Mouse (Mus musculus) kidney, embryonic 14.5 days (tissue): ENCODE results near the gene Tomm40l. TPM values are rescaled to one million over a fixed set of nuclear protein-coding genes. Genes with fewer than 3 reads are reported as not detected.

ENCODE experiments used
- ATAC-seq: fragments of 200-750 bp; cut with Nextera tagmentation; 2 replicates; pipeline ENCODE4 v1.8.0; 2017; ENCODE audit warnings: moderate number of reproducible peaks, mild to moderate bottlenecking, moderate TSS enrichment, moderate library complexity; ENCODE audit not compliant: low FRiP score, low TSS enrichment
- H3K27ac ChIP-seq: fragments of 300-500 bp; sonication (generic); 2 replicates; pipeline ENCODE4 v1.5.1; 2014; ENCODE audit warnings: low read depth, mild to moderate bottlenecking, low read length, moderate library complexity, mixed read lengths
- H3K27me3 ChIP-seq: fragments of 300-500 bp; sonication (generic); 2 replicates; pipeline ENCODE4 v1.6.1; 2014; ENCODE audit warnings: mild to moderate bottlenecking, low read length; ENCODE audit not compliant: control insufficient read depth, insufficient read depth
- H3K36me3 ChIP-seq: fragments of 300-500 bp; sonication (generic); 2 replicates; pipeline ENCODE4 v1.6.1; 2014; ENCODE audit warnings: low read length, mixed read lengths; ENCODE audit not compliant: control insufficient read depth, insufficient read depth
- H3K4me1 ChIP-seq: fragments of 300-500 bp; sonication (generic); 2 replicates; pipeline ENCODE4 v1.6.1; 2014; ENCODE audit warnings: low read length, mixed read lengths; ENCODE audit not compliant: control insufficient read depth, insufficient read depth
- H3K4me2 ChIP-seq: fragments of 300-500 bp; sonication (generic); replicated peaks from 2 replicates; pipeline ENCODE4 v1.6.1; 2014; ENCODE audit warnings: low read depth, mild to moderate bottlenecking, low read length
- H3K4me3 ChIP-seq: fragments of 300-500 bp; sonication (generic); 2 replicates; pipeline ENCODE4 v1.5.1; 2014; ENCODE audit warnings: mild to moderate bottlenecking, low read length
- H3K9ac ChIP-seq: fragments of 300-500 bp; sonication (generic); 2 replicates; pipeline ENCODE4 v1.6.1; 2014; ENCODE audit warnings: low read depth, mild to moderate bottlenecking, low read length, moderate library complexity
- H3K9me3 ChIP-seq: fragments of 300-500 bp; sonication (generic); 2 replicates; pipeline ENCODE4 v1.6.1; 2016; ENCODE audit warnings: low read length; ENCODE audit not compliant: control insufficient read depth
- WGBS: fragments of 180-500 bp; shearing (Covaris S2); extraction: QIAGEN DNeasy Blood & Tissue Kit; methylation state at CpG from one replicate; pipeline ENCODE4 v1.1.7; 2014; 5-methylcytosine and 5-hydroxymethylcytosine counted together
- polyA plus RNA-seq: library from polyadenylated mRNA; unstranded; fragments of >200 nt; fragmentation: Nextera tagmentation; extraction: Ambion mirVana; gene quantifications from 2 replicates; pipeline ENCODE4 v1.2.1, GENCODE M21; 2014

Tomm40l gene
- polyA plus RNA-seq, 1 experiment from 2014 or later = 36.4 TPM

DNA sequence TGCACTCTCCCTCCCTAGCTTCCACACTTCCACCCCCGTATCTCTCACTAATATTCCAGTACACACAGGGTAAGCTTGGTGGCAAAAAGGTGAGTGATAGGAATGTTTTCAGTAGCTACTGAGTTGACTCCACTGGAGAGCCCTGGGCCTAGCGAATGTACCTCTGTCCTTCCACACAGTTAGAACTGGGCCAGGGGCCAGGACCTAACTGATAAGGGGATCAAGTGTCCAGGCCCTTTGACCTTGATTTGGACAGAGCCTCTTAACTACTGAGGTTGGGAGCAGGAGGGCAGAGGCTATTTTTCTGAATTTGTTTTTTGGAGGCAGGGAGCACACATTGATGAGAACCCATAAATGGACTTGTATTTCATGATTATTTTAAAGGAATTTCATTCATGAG lies 1.5 kb upstream of the Tomm40l start:
- no peak for ATAC-seq
- no peak overlapping the region for H3K4me2 ChIP-seq
- WGBS = 83% methylated on average over 2 of the region's 2 CpGs
- H3K4me1 ChIP-seq = 0 out of 2 replicates have a peak, but pooled peaks cover 5% of the 10 kb centered on the region
- H3K9me3 ChIP-seq = no peaks in the 10 kb centered on the region
- no peaks in the 10 kb centered on the region for H3K27me3 ChIP-seq
- no peak overlapping the region for H3K4me3 ChIP-seq
- peaks cover 14% of the 10 kb centered on the region; the same call in 1 of the 2 replicates for H3K36me3 ChIP-seq
- H3K9ac ChIP-seq = no peak overlapping the region
- no peak overlapping the region for H3K27ac ChIP-seq

DNA sequence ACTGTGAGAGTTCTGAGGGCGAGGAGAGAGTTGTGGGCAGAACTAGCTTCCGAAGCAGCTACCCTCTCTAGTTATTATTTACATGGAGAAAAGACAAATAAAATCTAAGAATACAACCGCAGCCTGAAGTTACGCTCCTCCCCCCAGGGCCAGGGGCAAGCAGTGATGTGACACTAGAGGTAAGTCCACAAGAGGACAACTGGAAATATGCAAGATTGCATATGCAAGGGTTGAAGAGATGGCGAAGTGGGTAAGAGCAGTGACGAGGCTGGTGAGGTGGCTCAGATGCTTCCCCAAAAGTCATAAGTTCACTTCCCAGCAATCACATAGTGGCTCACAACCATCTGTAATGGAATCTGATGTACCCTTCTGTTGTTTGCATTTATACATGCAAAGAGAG lies 854 bp upstream of the Tomm40l start:
- no peaks in the 10 kb centered on the region for H3K9me3 ChIP-seq
- peak overlapping the region; percentile 49 for H3K4me3 ChIP-seq
- ATAC-seq = no peak
- peak overlapping the region; percentile 33 for H3K4me2 ChIP-seq
- H3K36me3 ChIP-seq = peaks cover 18% of the 10 kb centered on the region; the same call in 1 of the 2 replicates
- WGBS = 85% methylated on average over 6 of the region's 6 CpGs
- H3K9ac ChIP-seq = peak overlapping the region; percentile 51; the same call in 1 of the 2 replicates
- H3K27me3 ChIP-seq = no peaks in the 10 kb centered on the region
- H3K4me1 ChIP-seq = 0 out of 2 replicates have a peak, but pooled peaks cover 5% of the 10 kb centered on the region
- H3K27ac ChIP-seq = peak overlapping the region; percentile 88

DNA sequence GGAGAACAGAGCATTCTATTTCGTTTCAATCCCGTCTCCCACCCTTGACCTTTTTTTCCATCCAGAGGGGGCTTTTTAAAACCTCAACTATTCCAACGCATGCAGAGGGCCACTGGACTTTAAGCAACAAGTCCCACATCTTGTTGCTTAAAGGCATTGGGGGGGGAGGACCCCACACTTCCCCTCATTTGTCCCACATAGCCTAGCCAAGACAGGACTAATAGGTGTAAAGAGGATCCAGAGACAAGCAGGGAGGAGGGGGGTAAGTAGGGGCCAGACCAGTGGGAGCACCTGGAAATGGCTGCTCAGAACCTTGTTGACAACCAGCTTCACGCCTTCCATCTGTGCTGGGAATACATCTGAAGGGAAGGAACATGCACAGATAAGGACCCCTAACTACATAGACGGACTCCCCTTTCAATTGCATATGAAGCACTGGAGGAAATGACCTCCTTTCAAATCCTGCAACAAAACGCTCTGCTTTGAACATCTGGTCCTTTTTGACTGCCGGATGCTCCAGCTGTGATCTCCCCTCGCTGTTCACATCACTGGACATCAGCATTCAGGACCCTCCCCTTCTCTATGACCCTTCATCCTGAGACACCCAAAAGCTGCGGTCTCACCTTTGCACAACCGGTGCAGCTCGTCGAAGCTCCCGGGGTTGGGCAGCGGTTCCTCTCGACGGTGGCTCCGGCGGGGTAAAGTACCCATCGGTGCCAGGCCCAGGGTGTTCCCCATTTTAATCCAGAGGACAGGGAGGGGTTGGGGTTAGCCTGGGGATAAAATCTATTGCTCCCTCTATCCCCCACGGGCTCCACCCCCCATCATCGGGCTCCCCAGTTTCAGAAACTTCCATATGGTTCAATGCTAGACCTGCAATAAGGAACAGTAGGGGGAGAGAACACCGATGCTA lies 777 bp downstream of the Tomm40l start:
- Histone ChIP-seq H3K27ac (0 out of 2 replicates have a peak overlapping the region, but pooled peaks have one; percentile 3), H3K4me3 (peak overlapping the region; percentile 49), H3K36me3 (peaks cover 18% of the 10 kb centered on the region; the same call in 1 of the 2 replicates), H3K27me3 (no peaks in the 10 kb centered on the region), H3K9me3 (no peaks in the 10 kb centered on the region), H3K4me1 (0 out of 2 replicates have a peak, but pooled peaks cover 5% of the 10 kb centered on the region), H3K4me2 (peak overlapping the region; percentile 87), H3K9ac (peak overlapping the region; percentile 69; the same call in 1 of the 2 replicates)
- no peak; the same call in 1 of the 2 replicates for ATAC-seq
- WGBS = 7% methylated on average over 22 of the region's 22 CpGs

DNA sequence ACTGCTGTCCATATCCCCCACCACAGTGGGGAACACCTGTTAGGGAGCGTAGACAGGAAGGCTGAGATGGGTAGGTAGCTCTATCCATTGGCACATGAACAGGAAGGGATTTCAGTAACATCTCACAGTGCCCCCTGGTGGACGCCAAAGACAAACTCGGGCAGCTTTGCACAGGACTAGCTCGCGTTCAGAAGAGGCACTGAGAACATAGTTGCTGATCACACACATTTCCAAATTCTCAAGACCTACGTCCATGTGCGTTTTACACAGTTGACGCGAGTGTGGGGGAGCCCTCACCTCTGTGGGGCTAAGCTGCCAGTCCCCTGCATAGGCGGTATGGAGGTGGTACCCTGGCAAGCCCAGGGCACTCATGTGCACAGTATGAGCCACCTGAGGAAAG lies 1.4 kb downstream of the Tomm40l start:
- Histone ChIP-seq H3K27ac (no peak overlapping the region), H3K9ac (no peak overlapping the region)
- ATAC-seq = peak; percentile 28

DNA sequence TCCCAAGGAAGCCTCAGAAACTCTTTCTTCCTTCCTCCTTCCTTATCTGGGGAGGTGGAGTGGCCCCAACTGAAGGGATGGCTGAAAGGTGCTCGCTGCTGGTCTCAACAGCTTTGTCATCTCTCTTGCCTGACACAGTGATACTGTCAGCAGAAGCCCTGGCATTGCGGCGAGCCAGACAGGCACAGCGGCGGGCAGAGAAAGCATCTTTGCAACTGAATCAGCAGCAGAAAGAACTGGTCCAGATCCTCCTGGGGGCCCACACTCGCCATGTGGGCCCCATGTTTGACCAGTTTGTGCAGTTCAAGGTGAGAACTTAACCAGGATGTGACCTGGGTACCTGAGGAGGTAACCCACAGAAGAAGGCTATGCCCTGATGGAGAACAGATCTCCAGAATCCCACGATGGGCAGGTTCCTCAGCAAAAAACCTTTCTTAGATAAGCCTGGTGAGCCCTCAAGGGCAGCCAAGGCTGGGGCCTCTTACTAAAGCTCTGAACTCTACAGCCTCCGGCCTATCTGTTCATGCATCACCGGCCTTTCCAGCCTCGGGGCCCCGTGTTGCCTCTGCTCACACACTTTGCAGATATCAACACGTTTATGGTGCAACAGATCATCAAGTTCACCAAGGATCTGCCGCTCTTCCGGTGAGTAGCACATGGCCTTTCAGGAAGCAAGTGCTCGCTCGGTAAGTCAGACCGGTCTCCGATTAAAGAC lies 5.9 kb downstream of the Tomm40l start:
- H3K9ac ChIP-seq = no peak overlapping the region
- WGBS = 85% methylated on average over 18 of the region's 18 CpGs

More for the DNA sequence above, 1.4 kb downstream of the Tomm40l start:
- peak overlapping the region; percentile 3; the same call in 1 of the 2 replicates for H3K4me3 ChIP-seq
- H3K27me3 ChIP-seq = no peaks in the 10 kb centered on the region
- peak overlapping the region; percentile 87 for H3K4me2 ChIP-seq
- no peaks in the 10 kb centered on the region for H3K9me3 ChIP-seq
- H3K36me3 ChIP-seq = peaks cover 18% of the 10 kb centered on the region; the same call in 1 of the 2 replicates
- 0 out of 2 replicates have a peak, but pooled peaks cover 5% of the 10 kb centered on the region for H3K4me1 ChIP-seq
- 4% methylated on average over 10 of the region's 10 CpGs for WGBS

DNA sequence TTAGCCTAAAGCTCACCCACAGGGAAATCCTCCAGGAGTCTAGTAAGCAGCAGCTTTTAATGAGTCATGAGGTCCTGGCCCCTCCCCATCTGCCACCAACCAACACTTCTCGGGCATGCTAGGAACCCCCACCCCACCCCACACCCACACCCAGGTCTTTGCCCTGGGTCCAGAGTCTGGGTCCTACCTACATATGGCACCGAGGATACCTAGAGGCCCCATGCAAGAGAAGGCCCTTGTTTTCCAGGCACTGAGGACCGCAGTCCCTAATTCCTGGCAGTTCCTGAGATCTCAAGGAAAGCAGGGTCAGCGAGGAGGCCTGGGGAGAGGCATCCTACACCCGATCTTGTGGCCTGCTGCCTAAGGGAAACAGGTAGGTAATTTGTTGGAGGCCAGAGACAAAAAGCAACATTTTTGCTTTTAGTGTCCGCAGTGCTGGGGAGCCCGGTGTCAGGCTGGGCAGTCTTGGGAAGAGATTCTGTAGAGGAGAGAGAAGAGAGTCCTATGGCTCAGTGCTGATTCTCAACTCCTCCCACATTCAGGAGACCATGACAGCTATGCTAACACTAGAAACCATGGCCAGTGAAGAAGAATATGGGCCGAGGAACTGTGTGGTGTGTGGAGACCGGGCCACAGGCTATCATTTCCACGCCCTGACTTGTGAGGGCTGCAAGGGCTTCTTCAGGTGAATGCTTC lies 8.4 kb downstream of the Tomm40l start, which contains the start of gene Nr1i3:
Gene Nr1i3, plus strand, starts transcription at position 170 of the 696 bp plus-strand sequence.
- no peak within 1 kb of the TSS for H3K4me2 ChIP-seq
- H3K4me1 ChIP-seq = no peaks in the 10 kb centered on the region
- no peaks in the 10 kb centered on the region for H3K27me3 ChIP-seq
- no peak within 1 kb of the TSS for H3K4me3 ChIP-seq
- H3K27ac ChIP-seq = no peak within 1 kb of the TSS
- no peak within 1 kb of the TSS for H3K9ac ChIP-seq
- H3K9me3 ChIP-seq = no peaks in the 10 kb centered on the region
- 74% methylated on average over 10 of the region's 10 CpGs for WGBS
- ATAC-seq = 0 out of 2 replicates have a peak, but pooled peaks have one; percentile 28
- peaks cover 6% of the 10 kb centered on the region; the same call in 1 of the 2 replicates for H3K36me3 ChIP-seq

More for the DNA sequence above, 5.9 kb downstream of the Tomm40l start:
- Histone ChIP-seq H3K27me3 (no peaks in the 10 kb centered on the region), H3K4me2 (no peak overlapping the region), H3K36me3 (peaks cover 18% of the 10 kb centered on the region; the same call in 1 of the 2 replicates), H3K4me1 (0 out of 2 replicates have a peak, but pooled peaks cover 1% of the 10 kb centered on the region), H3K27ac (no peak overlapping the region), H3K4me3 (no peak overlapping the region), H3K9me3 (no peaks in the 10 kb centered on the region)
- ATAC-seq = no peak

DNA sequence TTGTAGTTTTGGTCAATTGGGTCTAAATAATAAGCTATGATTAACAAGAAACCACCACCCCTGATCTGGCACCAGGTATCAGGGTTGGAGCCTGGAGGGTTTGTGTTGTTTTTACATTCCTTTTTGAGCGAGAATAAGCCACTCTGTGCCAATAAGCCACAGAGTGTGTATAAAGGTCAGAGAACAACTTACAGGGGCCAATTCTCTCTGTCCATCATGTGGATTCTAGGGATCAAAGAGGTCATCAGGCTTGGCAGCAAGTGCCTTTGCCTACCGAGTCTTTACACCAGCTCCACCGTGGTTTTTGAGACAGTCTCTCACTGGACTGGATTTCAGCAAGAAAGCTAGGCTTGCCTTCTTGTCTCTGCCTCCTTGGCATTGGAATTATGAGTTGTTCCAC lies 9.5 kb downstream of the Tomm40l start:
- Histone ChIP-seq H3K9me3 (no peaks in the 10 kb centered on the region), H3K36me3 (no peaks in the 10 kb centered on the region), H3K4me1 (no peaks in the 10 kb centered on the region), H3K9ac (no peak overlapping the region), H3K27ac (no peak overlapping the region), H3K4me2 (no peak overlapping the region), H3K4me3 (no peak overlapping the region), H3K27me3 (no peaks in the 10 kb centered on the region)
- no peak for ATAC-seq
- WGBS = 57% methylated on average over 3 of the region's 3 CpGs

DNA sequence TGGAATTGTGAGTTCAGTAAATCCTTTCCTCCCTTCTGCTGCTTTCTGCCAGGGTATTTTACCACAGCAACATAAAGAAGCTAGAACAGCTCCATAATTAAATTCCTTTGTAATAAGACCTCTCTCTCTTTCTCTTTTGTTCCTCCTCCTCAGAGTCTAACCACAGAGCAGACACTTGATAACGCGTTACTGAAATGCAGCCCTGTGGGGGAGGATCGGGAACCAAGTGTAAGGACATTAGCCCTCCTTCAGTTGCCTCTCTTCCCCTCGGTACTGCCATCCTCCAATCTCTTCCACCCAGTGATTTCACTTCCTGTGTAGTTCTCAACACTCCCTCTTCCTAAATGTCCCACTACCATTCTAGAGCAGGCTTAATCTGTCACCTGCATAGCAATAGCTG lies 12.9 kb downstream of the Tomm40l start:
- Histone ChIP-seq H3K27ac (no peak overlapping the region), H3K9me3 (no peaks in the 10 kb centered on the region), H3K9ac (no peak overlapping the region), H3K4me1 (no peaks in the 10 kb centered on the region), H3K36me3 (no peaks in the 10 kb centered on the region), H3K4me3 (no peak overlapping the region), H3K4me2 (no peak overlapping the region), H3K27me3 (no peaks in the 10 kb centered on the region)
- 11% methylated on average over 4 of the region's 4 CpGs for WGBS
- peak; percentile 74 for ATAC-seq
